8 mouse cellular contexts compared by ENCODE assay signal in genomic region chr11:87757001-87757954, GRCm38 (mm10). TPM values are rescaled to one million over a fixed set of nuclear protein-coding genes. Genes with fewer than 3 reads are reported as not detected.
DNase-seq lines count a peak whose midpoint lies in the region; ATAC-seq and TF ChIP-seq lines count a peak whose summit lies in the region.

No protein-coding gene starts in this region.

- peaks cover 25% of the 10 kb centered on the region for H3K27me3 ChIP-seq in kidney, embryonic 14.5 days (ENCODE audit: control insufficient read depth, insufficient read depth, low read length)
- peaks cover 40% of the 10 kb centered on the region for H3K27me3 ChIP-seq in limb, embryonic 13.5 days
- H3K27me3 ChIP-seq in stomach, embryonic 15.5 days (replicated peaks): peaks cover 23% of the 10 kb centered on the region

- peaks cover 7% of the 10 kb centered on the region; the same call in 1 of the 2 replicates for H3K4me1 ChIP-seq in kidney, embryonic 14.5 days (ENCODE audit: control insufficient read depth, insufficient read depth, low read length)
- peaks cover 0 to 9% of the 10 kb centered on the region in 2 experiments; a peak in 2 of 4 replicates for H3K4me1 ChIP-seq in ES-E14 (ENCODE audit: control insufficient read depth in 2 of 2, insufficient read depth in 2 of 2, low read length in 2 of 2, poor library complexity in 1 of 2)
- 0 out of 2 replicates have a peak, but pooled peaks cover 4% of the 10 kb centered on the region for H3K4me1 ChIP-seq in limb, embryonic 13.5 days
- no peaks in the 10 kb centered on the region for H3K4me1 ChIP-seq in stomach, embryonic 15.5 days

- no peak overlapping the region for H3K4me2 ChIP-seq in kidney, embryonic 14.5 days (replicated peaks; ENCODE audit: low read depth, low read length)
- H3K4me2 ChIP-seq in limb, embryonic 13.5 days (replicated peaks): no peak overlapping the region
- no peak overlapping the region for H3K4me2 ChIP-seq in stomach, embryonic 15.5 days

- H3K36me3 ChIP-seq in kidney, embryonic 14.5 days (ENCODE audit: control insufficient read depth, insufficient read depth, low read length): no peaks in the 10 kb centered on the region
- no peaks in the 10 kb centered on the region for H3K36me3 ChIP-seq in ES-E14 (ENCODE audit: control insufficient read depth, insufficient read depth, low read length, poor library complexity, severe bottlenecking)
- no peaks in the 10 kb centered on the region for H3K36me3 ChIP-seq in limb, embryonic 13.5 days
- H3K36me3 ChIP-seq in stomach, embryonic 15.5 days: no peaks in the 10 kb centered on the region

- H3K4me3 ChIP-seq in kidney, embryonic 14.5 days (ENCODE audit: low read length): peak overlapping the region; percentile 7; the same call in 1 of the 2 replicates
- peak overlapping the region; percentile 20 to 38 for H3K4me3 ChIP-seq in ES-E14 (ENCODE audit: insufficient read depth in 1 of 2, low read depth in 1 of 2, low read length in 2 of 2, poor library complexity in 1 of 2, severe bottlenecking in 1 of 2)
- H3K4me3 ChIP-seq in limb, embryonic 13.5 days: peak overlapping the region; percentile 11; the same call in 1 of the 2 replicates
- peak overlapping the region; percentile 26 for H3K4me3 ChIP-seq in stomach, embryonic 15.5 days (replicated peaks)

- H3K27ac ChIP-seq in kidney, embryonic 14.5 days (ENCODE audit: low read depth, low read length): no peak overlapping the region
- peak overlapping the region; percentile 3; the same call in 1 of the 2 replicates for H3K27ac ChIP-seq in ES-E14 (ENCODE audit: insufficient read depth, low read depth, low read length, poor library complexity, severe bottlenecking)
- no peak overlapping the region for H3K27ac ChIP-seq in limb, embryonic 13.5 days
- no peak overlapping the region for H3K27ac ChIP-seq in stomach, embryonic 15.5 days

- ATAC-seq in kidney, embryonic 14.5 days (ENCODE audit: low FRiP score, low TSS enrichment): no peak
- ATAC-seq in limb, embryonic 13.5 days (ENCODE audit: low FRiP score, low read depth): no peak
- no peak for ATAC-seq in stomach, embryonic 15.5 days (ENCODE audit: insufficient read depth, low FRiP score, low read depth)
- no peak for ATAC-seq in megakaryocyte-erythroid progenitor cell, adult 5-6 weeks (replicated peaks; ENCODE audit: low FRiP score, low TSS enrichment, poor library complexity, severe bottlenecking)

- H3K9me3 ChIP-seq in kidney, embryonic 14.5 days (ENCODE audit: control insufficient read depth, low read length): no peaks in the 10 kb centered on the region
- H3K9me3 ChIP-seq in ES-E14 (ENCODE audit: control insufficient read depth, insufficient read depth, low read depth, low read length): no peaks in the 10 kb centered on the region
- H3K9me3 ChIP-seq in limb, embryonic 13.5 days: no peaks in the 10 kb centered on the region
- no peaks in the 10 kb centered on the region for H3K9me3 ChIP-seq in stomach, embryonic 15.5 days

- H3K9ac ChIP-seq in kidney, embryonic 14.5 days (ENCODE audit: low read depth, low read length): no peak overlapping the region
- peak overlapping the region; percentile 54; the same call in 1 of the 2 replicates for H3K9ac ChIP-seq in ES-E14 (ENCODE audit: insufficient read depth, low read depth, low read length, poor library complexity, severe bottlenecking)
- no peak overlapping the region for H3K9ac ChIP-seq in limb, embryonic 13.5 days
- H3K9ac ChIP-seq in stomach, embryonic 15.5 days: no peak overlapping the region

- no peak for DNase-seq in kidney, postnatal 36 days
- DNase-seq in ES-E14 (ENCODE audit: low read depth, low spot score): no peak
- no peak for DNase-seq in retina, postnatal 1 day
- no peak for DNase-seq in right cerebral cortex, postnatal 36 days (ENCODE audit: low spot score in 2 of 2)

- WGBS in kidney, embryonic 14.5 days: 85% methylated on average over 25 of the region's 25 CpGs
- 88% methylated on average over 25 of the region's 25 CpGs for WGBS in limb, embryonic 13.5 days
- 80% methylated on average over 25 of the region's 25 CpGs for WGBS in stomach, embryonic 15.5 days

- in situ Hi-C loops in ES-E14 (cut with MboI; ENCODE audit: low sequenced_read_pairs in 2 of 2, unreplicated experiment in 2 of 2): no loop called here

TF ChIP-seq in ES-E14, 5 proteins besides CTCF, POLR2A, EP300 and RAD21:
- TF ChIP-seq CHD2 (IDR thresholded peaks at IDR 0.05; ENCODE audit: low read depth, low read length) (no peak), ZC3H11A (IDR thresholded peaks at IDR 0.05; ENCODE audit: borderline replicate concordance, low read depth, low read length) (no peak), HCFC1 (IDR thresholded peaks at IDR 0.05; ENCODE audit: borderline replicate concordance, insufficient read depth, low read length) (no peak), ZNF384 (IDR thresholded peaks at IDR 0.05; ENCODE audit: low read depth, low read length) (no peak), MAFK (IDR thresholded peaks at IDR 0.05; ENCODE audit: insufficient read depth, low read depth, low read length) (no peak)
TF ChIP-seq in ES-E14: peak in this region for 0.

RNA-seq across cellular contexts. Expression of gene Tspoap1, which starts 3.1 kb away (rescaled TPM):
- polyA plus RNA-seq in kidney, embryonic 14.5 days (2014; fragmentation: Nextera tagmentation; extraction: Ambion mirVana): 3.0 and 4.2 TPM in 2 replicates
- total RNA-seq in ES-E14 (2012; rRNA removed): 1.8 and 5.2 TPM in 2 replicates
- polyA plus RNA-seq in limb, embryonic 13.5 days (2015; fragmentation: Nextera tagmentation; extraction: Ambion mirVana): 2.3 and 2.7 TPM in 2 replicates
- polyA plus RNA-seq in stomach, embryonic 15.5 days (2015; fragmentation: Nextera tagmentation; extraction: Ambion mirVana): 2.0 and 2.8 TPM in 2 replicates
- total RNA-seq in megakaryocyte-erythroid progenitor cell, adult 5-6 weeks (2014; fragmentation: Nextera tagmentation): 5.5 and 20.3 TPM in 2 replicates
- total RNA-seq in megakaryocyte-erythroid progenitor cell, adult 5-6 weeks (2017): 3.5 and 5.4 TPM in 2 replicates

RNA-seq across cellular contexts. Expression of gene Supt4a, which starts 19.9 kb away (rescaled TPM):
- 188 and 200 TPM in 2 replicates for polyA plus RNA-seq in kidney, embryonic 14.5 days (2014; fragmentation: Nextera tagmentation; extraction: Ambion mirVana)
- total RNA-seq in ES-E14 (2012; rRNA removed): 178 and 220 TPM in 2 replicates
- 159 and 167 TPM in 2 replicates for polyA plus RNA-seq in limb, embryonic 13.5 days (2015; fragmentation: Nextera tagmentation; extraction: Ambion mirVana)
- polyA plus RNA-seq in stomach, embryonic 15.5 days (2015; fragmentation: Nextera tagmentation; extraction: Ambion mirVana): 118 and 127 TPM in 2 replicates
- total RNA-seq in megakaryocyte-erythroid progenitor cell, adult 5-6 weeks (2014; fragmentation: Nextera tagmentation): 146 and 192 TPM in 2 replicates
- 55.2 and 75.2 TPM in 2 replicates for total RNA-seq in megakaryocyte-erythroid progenitor cell, adult 5-6 weeks (2017)

RNA-seq across cellular contexts. Expression of gene Mpo, which starts 36.1 kb away (rescaled TPM):
- polyA plus RNA-seq in kidney, embryonic 14.5 days (2014; fragmentation: Nextera tagmentation; extraction: Ambion mirVana): 0.41 TPM in 1 of 2 replicates, not detected in the other
- total RNA-seq in ES-E14 (2012; rRNA removed): not detected in 2 replicates
- 1.0 and 2.1 TPM in 2 replicates for polyA plus RNA-seq in limb, embryonic 13.5 days (2015; fragmentation: Nextera tagmentation; extraction: Ambion mirVana)
- polyA plus RNA-seq in stomach, embryonic 15.5 days (2015; fragmentation: Nextera tagmentation; extraction: Ambion mirVana): 11.1 and 23.1 TPM in 2 replicates
- total RNA-seq in megakaryocyte-erythroid progenitor cell, adult 5-6 weeks (2014; fragmentation: Nextera tagmentation): 7.9 TPM in 1 of 2 replicates, not detected in the other
- 7.6 and 31.9 TPM in 2 replicates for total RNA-seq in megakaryocyte-erythroid progenitor cell, adult 5-6 weeks (2017)
